Mouse (Mus musculus): ENCODE measurements at regions not wholly inside any gene's neighbourhood (a gene's known extent, or its start where the extent isn't known, plus 50 kb on each side); places are given as distances from the start of the nearest gene placed in this dataset.
"Not testable (repeated sequence)": the region's sequence is repeated elsewhere in the genome, so short reads cannot be mapped to it uniquely, and the experiment has no call there.

DNA sequence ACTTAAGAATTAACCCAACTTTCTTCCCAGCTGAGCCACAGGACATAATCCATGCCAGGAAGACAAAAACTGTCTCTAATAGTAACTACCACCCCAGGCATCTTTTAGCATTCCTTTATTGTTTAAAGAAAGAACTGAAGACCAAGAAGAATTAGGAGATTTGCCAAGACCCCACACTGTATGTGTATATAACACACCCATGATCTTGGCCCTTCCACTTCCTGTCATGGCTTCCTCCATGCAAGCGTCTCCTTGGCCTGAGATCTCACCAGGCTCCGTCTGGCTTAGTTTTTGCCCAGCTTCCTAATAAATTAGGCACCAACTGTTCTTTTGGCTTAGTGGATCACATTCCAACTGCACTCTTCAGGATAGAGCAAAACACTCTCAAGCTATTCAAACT is 215.9 kb upstream of the Tenm4 start:
- no peak for DNase-seq (ENCODE audit: low spot score)

DNA sequence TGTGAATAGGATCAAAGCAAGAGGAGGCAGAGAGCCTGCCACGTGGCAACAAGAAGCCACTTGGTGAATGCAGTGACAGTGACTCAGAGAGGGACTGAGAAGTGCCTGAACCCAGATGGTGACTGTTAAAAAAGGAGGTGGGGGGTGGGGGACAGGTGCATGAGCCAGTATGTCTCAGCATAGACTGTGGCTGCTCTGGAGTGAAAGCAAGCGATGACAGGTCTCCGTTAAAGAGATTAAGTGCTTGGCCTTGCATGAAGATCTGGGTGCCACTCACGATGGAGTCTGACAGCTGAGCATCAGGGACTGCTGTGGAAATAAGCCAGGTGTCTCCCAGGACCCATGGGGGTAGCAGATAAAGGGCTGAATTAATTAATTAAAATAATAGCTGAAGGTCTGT is 212.0 kb upstream of the Tenm4 start:
- no peak for DNase-seq (ENCODE audit: low spot score)

GRCm38 (mm10) chr7:95971863-95972262 is 199.2 kb upstream of the Tenm4 start:
- no peak for DNase-seq (ENCODE audit: low spot score)

GRCm38 (mm10) chr7:95974085-95974484 is 197.0 kb upstream of the Tenm4 start:
- DNase-seq (ENCODE audit: low spot score), result no peak

DNA sequence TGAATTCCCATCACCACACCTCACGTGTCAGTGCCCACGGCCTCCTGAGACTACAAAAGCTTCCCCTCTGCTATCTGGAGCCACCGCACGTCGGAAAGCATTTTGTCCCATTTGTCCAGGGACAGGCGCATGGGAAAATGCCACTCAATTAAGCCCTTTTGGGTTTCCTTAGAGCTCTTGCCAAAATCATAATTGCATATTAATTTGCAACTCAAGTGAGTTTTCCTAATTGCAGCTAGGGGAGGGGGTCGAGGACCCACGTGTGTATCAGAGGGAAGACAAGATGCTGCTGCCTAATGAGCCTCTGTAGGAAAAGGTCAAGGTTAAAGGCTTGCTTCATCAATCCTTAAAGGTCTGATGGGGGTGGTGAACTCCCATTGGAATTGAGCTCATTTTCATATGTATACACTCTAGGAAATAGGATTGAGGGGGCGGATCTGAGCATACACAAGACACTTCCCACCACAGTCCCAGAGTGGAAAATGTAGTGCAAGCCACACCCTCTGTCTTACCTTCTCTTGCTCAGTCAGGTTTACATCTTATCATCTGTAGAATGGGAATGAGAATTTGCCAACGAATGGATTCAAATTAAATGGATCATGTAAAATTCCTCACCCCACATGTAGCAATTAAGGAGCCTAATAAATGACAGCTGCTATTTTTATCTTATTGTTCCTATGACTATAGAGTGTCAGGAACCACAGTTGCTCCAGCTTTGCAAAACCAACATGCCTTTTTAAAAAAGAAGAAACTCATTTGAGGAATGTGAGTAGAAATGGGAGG is 179.6 kb upstream of the Tenm4 start:
- no peak for DNase-seq (ENCODE audit: low spot score)

GRCm38 (mm10) chr7:95992033-95992516 is 179.0 kb upstream of the Tenm4 start:
- no peak for DNase-seq (ENCODE audit: low spot score)

DNA sequence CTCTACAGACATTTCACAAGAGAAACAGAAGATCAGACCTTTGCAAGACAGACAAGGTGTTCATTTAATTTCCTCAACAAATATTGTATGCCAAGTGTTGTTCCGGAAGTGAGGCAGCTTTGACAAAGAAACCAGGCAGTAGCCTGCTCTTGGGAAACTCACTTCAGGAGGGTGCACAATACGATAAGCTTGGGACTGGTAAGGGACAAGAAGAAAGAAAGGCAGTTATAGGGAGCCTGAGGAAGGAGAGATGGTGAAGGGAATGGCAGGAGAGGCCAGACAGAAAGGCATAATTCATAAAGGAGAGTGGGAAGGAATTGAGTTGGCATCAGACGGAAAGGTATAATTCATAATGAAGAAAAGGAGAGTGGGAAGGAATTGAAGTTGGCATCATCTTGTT is 178.5 kb upstream of the Tenm4 start:
- DNase-seq (ENCODE audit: low spot score), result no peak

GRCm38 (mm10) chr7:95997190-95997589 is 173.9 kb upstream of the Tenm4 start:
- DNase-seq (ENCODE audit: low spot score), result no peak

- no peak for DNase-seq (ENCODE audit: low spot score)
Measured at GRCm38 (mm10) chr7:95999189-95999588, 171.9 kb upstream of the Tenm4 start.

DNA sequence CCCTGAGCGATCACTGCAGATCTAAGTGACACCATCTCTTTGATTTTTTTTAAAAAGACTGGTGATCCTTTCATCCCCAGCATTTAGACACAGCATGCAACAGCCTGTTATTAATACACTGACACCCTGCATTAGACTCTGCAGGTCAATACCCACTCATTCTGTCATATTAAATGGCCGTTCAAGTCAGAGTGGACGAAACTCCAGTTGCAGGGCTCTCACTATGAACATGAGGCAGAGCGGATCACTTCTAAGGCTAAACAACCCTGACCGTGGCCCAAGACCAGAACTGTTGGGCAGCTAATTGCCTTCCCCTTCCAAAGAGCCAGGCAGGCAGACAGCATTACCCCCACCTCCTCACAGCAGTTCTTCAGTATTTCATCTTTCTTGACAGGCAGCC is 168.6 kb upstream of the Tenm4 start:
- DNase-seq (ENCODE audit: low spot score), result no peak

DNA sequence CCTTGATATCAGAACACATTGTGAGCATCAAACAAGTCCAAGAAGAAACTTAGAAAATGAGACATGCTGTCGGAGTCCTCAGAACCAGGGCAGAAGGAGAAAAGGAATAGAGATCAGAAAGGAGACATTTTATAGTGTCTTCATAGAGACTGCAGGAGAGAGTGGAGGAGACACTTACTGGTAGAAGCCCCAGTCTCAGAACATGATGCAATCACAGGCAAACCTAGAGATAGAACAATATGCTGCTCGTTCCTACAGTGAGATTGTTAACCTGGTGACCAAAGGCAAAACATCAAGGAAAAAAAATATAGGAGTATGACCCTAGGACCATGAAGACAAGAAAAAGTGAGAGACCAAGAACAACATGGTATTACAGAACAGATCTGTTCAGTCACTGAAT is 164.7 kb upstream of the Tenm4 start:
- DNase-seq (ENCODE audit: low spot score), result no peak

- no peak for DNase-seq (ENCODE audit: low spot score)
Measured at GRCm38 (mm10) chr7:96013008-96013407, 158.0 kb upstream of the Tenm4 start.

- DNase-seq (ENCODE audit: low spot score), result no peak
Measured at GRCm38 (mm10) chr7:96017112-96017884, 153.7 kb upstream of the Tenm4 start.

- DNase-seq (ENCODE audit: low spot score), result no peak
Measured at GRCm38 (mm10) chr7:96024048-96024447, 147.0 kb upstream of the Tenm4 start.

GRCm38 (mm10) chr7:96026781-96027418 is 144.1 kb upstream of the Tenm4 start:
- no peak for DNase-seq (ENCODE audit: low spot score)

GRCm38 (mm10) chr7:96033636-96034035 is 137.4 kb upstream of the Tenm4 start:
- DNase-seq (ENCODE audit: low spot score), result no peak

GRCm38 (mm10) chr7:96035456-96035855 is 135.6 kb upstream of the Tenm4 start:
- no peak for DNase-seq (ENCODE audit: low spot score)

DNA sequence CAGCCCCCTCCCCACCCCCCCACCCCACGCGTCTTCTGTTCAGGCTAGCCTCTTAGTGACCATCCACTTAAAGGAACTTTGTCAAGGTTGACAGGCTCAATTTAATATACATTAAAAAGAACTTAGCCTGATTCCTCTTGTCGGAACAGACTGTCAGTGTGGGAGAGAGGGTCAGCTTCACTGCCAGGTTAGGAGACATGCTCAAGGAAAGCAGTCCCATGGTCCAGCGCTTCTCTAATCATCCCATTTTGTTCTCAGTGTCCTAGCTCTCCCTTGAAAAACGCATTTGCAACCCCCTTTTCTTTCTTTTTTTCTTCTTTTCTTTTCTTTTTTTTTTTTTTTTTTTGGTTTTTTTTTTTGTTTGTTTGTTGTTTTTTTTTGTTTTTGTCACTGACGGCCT is 131.4 kb upstream of the Tenm4 start:
- DNase-seq (ENCODE audit: low spot score), result no peak

DNA sequence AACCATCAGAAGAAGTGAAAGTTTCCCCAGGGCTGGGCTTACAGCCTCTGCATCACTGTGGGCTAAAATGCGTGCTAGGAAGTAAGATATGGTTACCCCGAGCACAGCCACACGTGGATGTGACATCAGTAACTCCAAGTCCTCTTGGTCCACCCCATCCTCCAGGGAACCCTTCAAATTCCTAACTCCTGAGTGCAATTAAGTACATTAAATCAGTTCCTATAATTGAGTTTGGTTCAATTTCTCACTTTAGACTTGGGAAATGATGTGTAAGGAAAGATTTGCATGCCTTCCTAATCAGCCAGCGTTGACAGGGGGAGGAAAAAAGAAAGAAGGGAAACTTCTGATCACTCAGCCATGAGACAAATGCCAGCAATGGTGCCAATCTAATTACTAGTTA is 129.2 kb upstream of the Tenm4 start:
- no peak for DNase-seq (ENCODE audit: low spot score)

- no peak for DNase-seq (ENCODE audit: low spot score)
Measured at GRCm38 (mm10) chr7:96051631-96052030, 119.4 kb upstream of the Tenm4 start.

DNA sequence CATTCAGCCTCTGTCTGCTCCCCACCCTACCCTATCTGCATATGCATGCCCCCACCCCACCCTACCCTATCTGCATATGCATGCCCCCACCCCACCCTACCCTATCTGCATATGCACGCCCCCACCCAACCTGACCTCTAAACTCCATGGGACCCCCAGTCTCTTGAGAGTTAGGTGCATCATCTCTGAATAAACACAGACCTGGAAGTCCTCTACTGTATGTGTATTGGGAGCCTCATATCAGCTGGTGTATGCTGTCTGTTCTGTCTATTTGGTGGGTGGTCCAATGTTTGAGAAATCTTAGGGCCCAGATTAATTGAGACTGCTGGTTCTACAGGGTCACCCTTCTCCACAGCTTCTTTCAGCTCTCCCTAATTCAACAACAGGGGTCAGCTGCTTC is 109.4 kb upstream of the Tenm4 start:
- DNase-seq (ENCODE audit: low spot score), result not testable (repeated sequence)

- DNase-seq (ENCODE audit: low spot score), result no peak
Measured at GRCm38 (mm10) chr7:96078511-96078910, 92.5 kb upstream of the Tenm4 start.

DNA sequence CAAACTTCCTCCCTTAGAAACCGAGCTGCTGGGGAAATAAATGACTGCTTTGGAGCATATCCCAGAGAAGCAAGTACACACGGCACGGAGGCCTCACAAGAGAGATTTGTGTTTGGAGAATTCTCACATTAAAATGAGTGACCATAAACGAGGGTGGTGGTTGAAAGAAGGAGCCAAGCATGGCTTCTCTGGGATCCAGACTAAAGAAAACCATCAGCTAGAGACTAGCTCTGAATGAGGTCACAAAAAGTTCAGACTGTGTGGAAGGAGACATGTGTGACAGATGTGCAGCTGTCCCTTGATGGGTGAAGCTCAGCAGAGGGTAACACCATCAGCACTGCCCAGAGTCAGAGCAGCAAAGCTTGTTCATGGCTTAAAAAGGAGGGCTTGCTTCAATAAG is 89.4 kb upstream of the Tenm4 start:
- no peak for DNase-seq (ENCODE audit: low spot score)

All from ovary, postnatal 14 days (tissue).